Mouse (Mus musculus) stomach, postnatal 0 days (tissue): ENCODE data around the gene Spcs2.

Experiments
- CTCF ChIP-seq: IDR thresholded peaks from 2 replicates; pipeline ENCODE4 v1.5.1; 2016; ENCODE audit warnings: antibody characterized with exemption, low read depth, mild to moderate bottlenecking, moderate library complexity
- EP300 ChIP-seq: optimal IDR thresholded peaks from 2 replicates; pipeline ENCODE3; 2016; ENCODE audit warnings: antibody characterized with exemption

DNA sequence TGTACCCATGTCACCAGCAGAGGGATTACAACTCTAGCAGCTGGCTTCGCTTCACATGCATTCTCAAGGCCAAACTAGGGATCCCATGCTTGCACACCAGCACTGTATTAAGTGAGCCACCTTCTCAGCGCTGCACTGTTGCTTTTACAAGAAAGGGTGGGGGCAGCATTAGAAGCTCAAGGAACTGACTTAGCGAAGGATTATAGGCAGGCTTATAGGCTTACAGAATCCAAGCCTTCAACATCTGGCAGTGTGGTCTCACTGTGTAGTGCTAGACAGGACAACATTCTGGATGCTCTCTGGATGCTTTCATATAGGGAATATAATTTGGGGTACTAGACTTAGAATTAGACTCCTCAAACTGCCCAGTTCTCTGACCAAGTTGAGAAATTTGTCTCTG lies 25.0 kb downstream of the Spcs2 start:
- TF ChIP-seq CTCF (peak; percentile 34), EP300 (no peak)
